Mouse (Mus musculus): ENCODE results near the gene Ccar1.
"Not testable (repeated sequence)": the region's sequence is repeated elsewhere in the genome, so short reads cannot be mapped to it uniquely, and the experiment has no call there.

Ccar1 gene
- long read RNA-seq, experiment 1, partial matches to known transcripts: 23 of 45 reads
- long read RNA-seq, experiment 1, other reads (novel, unspliced or antisense): 20 of 45 reads
- long read RNA-seq, experiment 2, partial matches to known transcripts: 32 of 43 reads
- long read RNA-seq, experiment 2, other reads (novel, unspliced or antisense): 10 of 43 reads

- intact Hi-C loops (cut with DNase I): no loop called here
Observed at GRCm38 (mm10) chr10:62792177-62793090, at the start of gene Ccar1. TSS of gene Ccar1 (minus strand) at chr10:62792286.

GRCm38 (mm10) chr10:62840687-62841086, 48.6 kb upstream of the Ccar1 start:
- intact Hi-C loops (cut with DNase I): no loop called here

- intact Hi-C loops (cut with DNase I): no loop called here
Observed at GRCm38 (mm10) chr10:62837987-62838386, 45.9 kb upstream of the Ccar1 start.

DNA sequence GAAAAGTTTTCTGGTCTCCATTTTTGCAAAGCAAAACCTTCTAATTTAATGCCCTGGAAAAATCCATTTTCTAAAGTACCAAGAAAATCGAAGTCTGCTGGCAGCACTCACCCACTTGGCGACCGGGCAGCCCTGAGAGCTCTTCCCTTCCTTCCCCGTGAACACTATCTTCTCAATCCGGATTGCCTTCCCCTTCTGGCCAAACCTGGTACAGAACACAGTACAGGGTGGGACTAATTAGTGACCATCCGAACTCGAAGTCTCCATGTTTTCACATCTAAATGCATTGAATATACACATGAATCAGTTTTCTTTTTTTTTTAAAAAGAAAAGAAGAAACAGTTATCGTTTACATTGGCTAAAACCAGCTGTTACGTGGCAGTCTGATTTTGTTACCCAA, 40.7 kb upstream of the Ccar1 start:
- intact Hi-C loops (cut with DNase I): no loop called here

DNA sequence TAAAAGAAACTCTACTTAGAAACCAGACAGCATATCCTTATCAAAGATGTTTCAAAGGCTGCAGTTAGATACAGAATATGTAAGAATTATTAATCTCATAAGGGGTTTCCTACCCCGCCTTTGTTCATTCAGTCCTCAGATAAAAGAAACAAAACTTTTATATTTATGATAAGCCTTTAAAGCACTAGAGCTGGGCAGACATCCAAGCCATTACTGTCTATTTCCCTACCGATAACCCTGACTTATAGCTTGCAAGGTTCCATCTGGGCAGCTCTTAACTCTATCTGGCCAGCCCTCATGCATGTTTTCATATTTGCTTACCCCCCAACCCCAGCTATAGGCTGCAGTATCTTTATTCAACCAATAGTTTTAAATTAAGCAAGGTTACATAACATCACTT, 39.5 kb upstream of the Ccar1 start:
- intact Hi-C loops (cut with DNase I): no loop called here

DNA sequence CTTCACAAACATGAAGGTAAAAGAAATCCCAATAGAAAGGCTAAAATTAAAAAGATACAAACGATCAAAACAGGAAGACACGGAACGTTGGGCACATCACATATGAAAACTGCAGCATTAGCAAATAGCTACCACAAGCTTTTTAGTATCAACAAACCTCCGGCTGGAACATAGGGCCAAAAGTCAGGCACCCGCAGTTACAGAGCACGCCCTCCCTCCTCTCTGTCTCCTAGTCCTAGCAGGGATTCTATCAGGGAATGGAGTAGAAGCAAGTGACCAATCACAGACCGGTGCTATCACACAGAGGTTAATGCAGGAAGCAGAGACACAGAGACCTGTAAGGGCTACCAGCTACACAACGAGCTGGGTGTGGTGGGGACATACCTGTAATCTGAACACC, 32.4 kb upstream of the Ccar1 start:
- intact Hi-C loops (cut with DNase I): no loop called here

DNA sequence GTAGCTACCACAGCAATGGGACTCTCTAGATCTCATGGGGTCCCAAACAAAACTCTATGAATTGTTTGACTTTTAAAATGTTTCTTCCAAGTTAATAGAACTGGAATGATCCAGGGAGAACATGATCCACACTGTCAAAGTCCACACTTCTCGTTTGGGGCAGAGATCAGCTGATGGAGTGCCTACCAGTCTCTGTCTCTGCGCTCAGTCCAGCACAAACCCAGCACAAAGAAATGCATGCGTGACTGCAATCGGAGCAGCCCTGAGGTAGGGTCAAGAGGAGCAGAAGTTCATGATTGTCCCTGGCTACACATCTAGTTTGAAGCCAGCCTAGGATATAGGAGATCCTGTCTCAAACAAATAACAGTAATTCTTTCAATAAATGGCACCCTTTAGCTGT, 31.3 kb upstream of the Ccar1 start:
- intact Hi-C loops (cut with DNase I): no loop called here

- intact Hi-C loops (cut with DNase I): no loop called here
Observed at GRCm38 (mm10) chr10:62810010-62810409, 17.9 kb upstream of the Ccar1 start.

DNA sequence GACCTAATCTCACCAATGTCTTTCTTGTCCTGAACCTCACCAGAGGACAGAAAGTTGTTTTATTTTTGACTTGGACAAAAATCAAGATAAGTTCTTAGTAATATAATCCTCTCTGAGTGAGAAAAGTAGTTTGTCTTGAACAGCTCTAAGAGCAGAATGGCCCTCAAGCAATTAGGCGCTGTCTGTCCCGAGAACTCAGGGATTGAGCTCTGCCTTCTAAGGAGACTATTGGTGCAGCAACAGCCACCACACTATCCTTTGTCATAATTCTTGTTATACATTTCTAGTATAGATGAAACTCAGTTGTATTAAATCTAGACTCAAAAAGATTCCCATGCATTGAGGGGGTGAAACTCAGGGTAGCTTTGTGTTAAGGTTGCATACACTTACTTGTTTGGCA, 16.7 kb upstream of the Ccar1 start:
- intact Hi-C loops (cut with DNase I): loop anchor here (10.0 kb wide), 2 partner anchors 106 to 176 kb away; partner anchors contain the start of gene Rufy2

DNA sequence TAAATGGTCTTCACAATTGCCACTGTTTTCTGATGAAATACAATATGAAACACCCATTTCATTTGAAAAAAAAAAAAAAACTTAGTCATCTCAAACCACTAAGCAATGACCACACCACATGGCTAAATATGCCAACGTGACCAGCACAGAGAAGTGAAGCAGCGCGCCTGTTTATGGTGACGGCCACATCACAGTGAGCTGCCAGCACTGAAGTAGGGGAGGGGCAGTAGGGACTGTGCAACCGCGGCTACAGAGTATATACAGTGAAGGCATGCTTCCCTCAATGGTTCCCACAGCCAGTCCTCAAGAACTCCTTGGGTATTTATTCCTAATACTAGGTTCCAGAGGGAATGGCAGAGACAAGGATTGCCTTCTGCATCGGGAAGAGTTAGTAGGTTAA, 16.2 kb upstream of the Ccar1 start:
- intact Hi-C loops (cut with DNase I): loop anchor here (10.0 kb wide), 2 partner anchors 106 to 176 kb away; partner anchors contain the start of gene Rufy2

DNA sequence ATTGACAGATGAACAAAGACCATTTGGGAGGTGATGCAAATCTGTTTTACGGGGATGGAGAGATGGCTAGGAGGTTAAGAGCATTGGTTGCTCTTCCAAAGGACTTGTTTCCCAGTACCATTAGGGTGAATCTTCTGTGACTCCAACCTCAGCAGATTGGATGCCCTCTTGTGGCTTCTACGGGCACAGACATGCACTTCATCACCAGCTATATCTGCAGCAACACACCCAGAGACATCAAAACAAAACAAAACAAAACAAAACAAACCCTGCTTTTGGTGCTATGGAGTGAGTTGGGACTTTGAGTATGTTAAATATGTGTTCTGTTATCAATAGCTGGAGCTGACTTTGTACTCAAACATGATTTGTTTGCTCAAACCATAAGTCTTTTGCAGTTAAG, 12.0 kb upstream of the Ccar1 start:
- intact Hi-C loops (cut with DNase I): loop anchor here (10.0 kb wide), 2 partner anchors 111 to 181 kb away; partner anchors contain the start of gene Rufy2

GRCm38 (mm10) chr10:62803296-62803695, 11.2 kb upstream of the Ccar1 start:
- intact Hi-C loops (cut with DNase I): loop anchor here (10.0 kb wide), 2 partner anchors 112 to 182 kb away; partner anchors contain the start of gene Rufy2

DNA sequence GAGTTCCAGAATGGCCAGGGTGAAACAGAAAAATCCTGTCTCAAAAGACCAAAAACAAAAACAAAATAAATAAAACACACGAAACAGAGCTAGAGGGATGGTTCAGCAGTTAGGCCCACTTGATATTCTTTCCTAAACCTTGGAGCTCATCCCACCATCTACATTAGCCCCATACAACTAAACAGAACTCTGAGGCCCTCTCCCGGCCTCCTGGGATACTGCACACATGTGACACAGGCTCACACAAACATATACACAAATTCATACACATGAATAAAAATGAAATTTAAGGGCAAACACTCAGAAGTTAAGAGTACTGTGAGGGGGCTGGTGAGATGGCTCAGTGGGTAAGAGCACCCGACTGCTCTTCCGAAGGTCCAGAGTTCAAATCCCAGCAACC, 2.1 kb upstream of the Ccar1 start:
- intact Hi-C loops (cut with DNase I): no loop called here

DNA sequence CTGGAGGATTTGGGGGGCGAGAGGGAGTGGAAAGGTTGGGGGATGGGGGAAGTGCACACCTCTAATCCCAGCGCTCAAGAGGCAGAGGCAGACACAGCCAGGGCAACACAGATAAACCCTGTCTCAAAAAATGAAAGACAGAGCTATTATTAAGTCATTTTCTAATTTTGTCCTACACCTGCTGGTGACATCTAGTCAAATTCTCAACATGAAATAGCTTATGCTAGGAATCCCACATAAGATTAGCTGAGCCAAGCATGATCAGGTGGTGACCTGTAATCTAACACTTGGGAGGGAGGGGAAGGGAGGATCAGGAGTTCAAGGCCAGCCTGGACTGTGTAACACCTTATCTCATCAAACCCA, 986 bp upstream of the Ccar1 start:
- intact Hi-C loops (cut with DNase I): no loop called here

DNA sequence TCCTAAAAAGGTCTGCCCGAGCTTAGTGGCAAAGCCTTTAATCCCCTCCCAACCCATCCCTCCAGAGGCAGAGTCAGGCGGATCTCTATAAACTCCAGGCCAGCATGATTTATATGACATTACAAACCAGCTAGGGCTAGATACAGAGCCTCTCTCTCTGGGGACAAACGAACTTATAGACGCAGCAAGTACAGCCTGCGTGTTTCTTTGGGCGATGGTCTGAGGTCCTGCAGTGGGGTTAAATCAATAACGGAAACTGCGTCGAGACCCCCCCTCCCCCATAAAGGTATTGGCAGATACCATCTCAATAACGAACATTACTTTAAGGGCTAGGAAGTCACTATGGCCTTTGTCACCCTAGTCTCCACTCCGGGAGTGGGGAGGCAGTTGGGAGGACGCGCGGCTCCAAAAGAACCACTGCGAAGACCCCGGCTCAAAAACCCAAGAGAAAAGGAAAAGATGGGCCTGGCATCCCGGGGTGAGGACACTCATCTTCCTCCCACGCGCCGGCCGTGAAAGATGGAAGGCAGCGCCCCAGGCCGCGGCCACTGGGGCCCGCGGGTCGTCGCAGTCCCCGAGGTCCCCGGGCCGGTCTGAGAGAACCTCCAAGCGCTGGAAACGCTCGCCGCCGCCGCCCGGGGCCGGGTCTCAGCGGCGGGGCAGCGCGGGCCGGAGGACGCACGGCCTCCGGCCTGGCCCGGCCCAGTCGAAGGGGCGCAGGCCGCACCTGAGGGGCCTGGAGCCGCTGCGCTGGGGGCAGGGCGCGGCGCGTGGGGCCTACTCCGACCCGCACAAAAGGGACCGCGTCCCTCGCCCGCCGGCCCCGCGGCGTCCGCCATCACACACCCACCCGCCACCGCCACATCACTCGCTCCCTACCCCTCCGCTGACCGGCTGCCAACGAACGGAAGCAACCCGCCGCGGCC, 572 bp downstream of the Ccar1 start:
- intact Hi-C loops (cut with DNase I): no loop called here

- intact Hi-C loops (cut with DNase I): not testable (repeated sequence)
Observed at GRCm38 (mm10) chr10:62781776-62782175, 10.3 kb downstream of the Ccar1 start.

DNA sequence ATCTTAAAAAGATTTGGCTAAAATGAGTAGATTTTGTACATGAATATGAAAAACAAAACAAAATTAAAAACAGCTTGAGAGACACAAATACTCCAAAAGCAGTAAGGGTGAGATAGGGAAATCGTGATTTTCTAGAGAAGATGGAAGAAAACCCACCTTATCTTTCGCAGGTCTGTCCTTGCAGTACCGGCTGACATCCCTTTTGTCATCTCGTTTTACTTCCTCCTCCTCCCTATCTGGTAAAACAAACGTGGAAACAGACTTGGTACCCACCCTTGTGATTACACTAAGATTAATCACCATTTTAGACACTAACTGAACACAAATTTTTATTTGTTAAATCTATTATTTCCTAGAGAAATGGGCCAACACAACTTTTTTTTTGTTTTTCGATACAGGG, 41.3 kb downstream of the Ccar1 start:
- intact Hi-C loops (cut with DNase I): no loop called here

DNA sequence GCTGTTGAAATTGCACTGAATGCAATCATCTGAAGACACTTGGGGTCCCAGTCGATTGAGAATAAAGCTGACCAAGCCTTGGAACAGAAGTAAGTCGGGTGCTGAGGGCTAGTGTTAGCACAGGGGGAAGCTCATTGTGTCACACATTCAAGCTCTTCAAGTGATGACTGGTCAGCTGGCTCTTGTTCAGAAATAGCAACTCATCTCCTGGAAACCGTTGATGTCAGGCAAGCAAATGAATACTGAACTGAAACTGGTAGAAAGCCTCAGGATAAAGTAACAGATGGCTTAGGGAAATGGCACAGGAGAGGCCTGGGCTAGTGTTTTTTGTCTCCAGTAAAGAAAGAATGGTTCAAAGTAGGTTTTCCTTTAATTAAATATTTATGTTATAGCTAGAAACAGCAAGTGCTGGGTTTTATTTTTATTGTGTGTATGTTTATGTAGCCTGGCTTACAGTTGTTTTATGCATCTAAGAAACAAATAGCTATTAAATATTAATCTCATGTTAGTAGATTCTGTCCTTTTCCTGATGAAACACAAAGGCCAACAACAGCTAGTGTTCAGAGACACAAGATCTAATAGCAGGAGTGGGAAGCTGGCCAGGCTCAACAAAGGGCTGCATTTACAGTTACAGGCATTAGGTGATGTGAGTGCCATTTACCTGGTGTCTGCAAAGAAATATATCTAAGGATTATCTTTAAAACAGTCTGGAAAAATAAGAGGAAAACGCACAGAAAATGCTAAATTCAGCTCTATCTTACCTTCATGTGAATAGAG, 51.9 kb downstream of the Ccar1 start:
- intact Hi-C loops (cut with DNase I): loop anchor here (10.0 kb wide), 1 partner anchor 295 kb away; the partner anchor contains the start of genes 4930507D05Rik and Supv3l1

DNA sequence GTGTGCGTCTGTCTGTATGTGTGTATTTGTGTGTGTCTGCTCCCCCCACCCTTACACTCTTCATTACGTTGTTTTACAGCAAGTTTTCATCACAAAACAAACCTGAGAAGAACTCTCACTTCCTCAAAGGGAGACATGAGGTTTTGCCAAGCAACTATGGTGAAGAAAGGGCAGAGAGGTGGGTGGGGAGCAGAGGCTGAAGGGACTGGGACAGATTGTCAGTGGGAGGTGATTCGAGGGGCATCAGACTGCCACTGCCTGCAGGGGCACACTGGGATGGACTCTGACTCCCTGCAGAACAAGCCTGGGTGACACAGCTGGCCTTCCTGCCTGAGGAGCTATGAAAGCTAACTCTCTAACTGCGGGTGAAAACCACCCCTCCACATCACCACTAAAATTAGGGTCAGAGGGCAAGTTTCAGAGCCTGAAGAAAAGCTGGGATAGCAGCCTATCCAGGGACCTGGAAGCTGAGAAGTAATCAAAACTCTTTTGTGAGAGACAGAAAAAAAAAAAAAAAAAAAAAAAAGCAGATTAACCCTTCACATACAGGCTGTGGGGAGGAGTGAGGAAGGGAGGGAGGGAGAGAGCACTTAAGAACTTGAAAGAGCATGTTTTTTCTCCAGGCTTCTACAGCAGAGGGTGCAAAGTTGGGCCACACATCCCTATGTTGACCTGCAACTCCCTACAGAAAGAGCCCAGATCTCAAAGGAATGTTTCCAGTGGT, 55.0 kb downstream of the Ccar1 start:
- intact Hi-C loops (cut with DNase I): no loop called here

GRCm38 (mm10) chr10:62730826-62731225, 61.3 kb downstream of the Ccar1 start:
- intact Hi-C loops (cut with DNase I): no loop called here

Data from adrenal gland (tissue).